Mouse (Mus musculus): ENCODE results near the gene Itgb8. TPM values are rescaled to one million over a fixed set of nuclear protein-coding genes. Genes with fewer than 3 reads are reported as not detected.

Itgb8 gene
- polyA plus RNA-seq, 1 experiment from 2014 or later = 10.5 TPM

- no peak for ATAC-seq (replicated peaks)
- 91% methylated on average over 2 of the region's 2 CpGs for WGBS
These were observed 34.2 kb downstream of the Itgb8 start for GRCm38 (mm10) chr12:119204411-119204810.

DNA sequence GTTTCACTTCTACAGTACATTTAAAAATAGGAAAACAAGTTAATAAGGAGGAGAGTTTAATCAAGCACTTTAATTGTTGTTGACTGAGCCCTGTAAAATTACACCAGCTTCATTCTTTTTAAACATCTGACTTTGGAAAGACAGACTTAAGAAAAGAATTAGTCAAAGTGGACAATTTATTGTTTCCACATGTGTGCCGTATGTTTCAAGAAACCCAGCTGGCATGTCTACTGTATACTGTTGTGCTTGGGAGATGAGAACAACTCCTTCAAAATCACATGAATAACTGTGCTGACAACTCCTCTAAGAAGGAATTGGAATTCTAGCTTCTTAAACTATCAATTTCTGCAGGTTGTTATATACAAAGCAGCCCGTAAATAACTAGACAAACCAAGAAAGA, 35.8 kb downstream of the Itgb8 start:
- WGBS = 87% methylated on average over 2 of the region's 2 CpGs
- H3K9me3 ChIP-seq = no peaks in the 10 kb centered on the region
- H3K4me2 ChIP-seq = no peak overlapping the region
- no peaks in the 10 kb centered on the region for H3K27me3 ChIP-seq (replicated peaks)
- no peak overlapping the region for H3K27ac ChIP-seq
- no peak overlapping the region for H3K4me3 ChIP-seq
- no peak for ATAC-seq (replicated peaks)
- H3K4me1 ChIP-seq = no peaks in the 10 kb centered on the region
- H3K36me3 ChIP-seq (replicated peaks) = no peaks in the 10 kb centered on the region
- no peak overlapping the region for H3K9ac ChIP-seq

More at GRCm38 (mm10) chr12:119204411-119204810, 34.2 kb downstream of the Itgb8 start:
- Histone ChIP-seq H3K4me2 (no peak overlapping the region), H3K4me1 (no peaks in the 10 kb centered on the region), H3K9me3 (no peaks in the 10 kb centered on the region), H3K27ac (no peak overlapping the region), H3K4me3 (no peak overlapping the region), H3K9ac (no peak overlapping the region), H3K27me3 (replicated peaks) (no peaks in the 10 kb centered on the region), H3K36me3 (replicated peaks) (no peaks in the 10 kb centered on the region)

DNA sequence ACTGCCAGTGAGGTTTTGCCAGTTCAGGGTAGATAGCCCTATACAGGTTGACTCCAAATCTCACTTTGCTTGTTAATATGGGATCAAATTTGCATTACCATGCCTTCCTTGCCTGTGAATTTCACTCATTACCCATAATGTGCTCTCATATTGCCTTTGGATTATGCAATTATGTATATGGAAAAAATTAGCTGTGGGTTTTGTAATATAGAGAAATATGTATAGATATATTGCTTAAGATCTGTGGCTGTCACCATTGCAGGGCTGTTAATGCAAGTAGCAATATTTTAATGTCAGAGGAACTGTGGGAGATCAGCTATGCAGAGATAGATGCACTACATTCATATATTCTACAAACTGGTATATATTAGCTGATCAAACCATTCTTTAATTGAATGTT, 43.5 kb downstream of the Itgb8 start:
- H3K27ac ChIP-seq = no peak overlapping the region
- no peak for ATAC-seq (replicated peaks)
- H3K4me1 ChIP-seq = no peaks in the 10 kb centered on the region
- no peaks in the 10 kb centered on the region for H3K27me3 ChIP-seq (replicated peaks)
- no peak overlapping the region for H3K4me2 ChIP-seq
- no peaks in the 10 kb centered on the region for H3K9me3 ChIP-seq
- no peak overlapping the region for H3K4me3 ChIP-seq
- H3K9ac ChIP-seq = no peak overlapping the region
- no peaks in the 10 kb centered on the region for H3K36me3 ChIP-seq (replicated peaks)

- Histone ChIP-seq H3K36me3 (replicated peaks) (no peaks in the 10 kb centered on the region), H3K9me3 (no peaks in the 10 kb centered on the region), H3K27ac (no peak overlapping the region), H3K9ac (no peak overlapping the region), H3K4me3 (no peak overlapping the region), H3K4me2 (no peak overlapping the region), H3K27me3 (replicated peaks) (no peaks in the 10 kb centered on the region), H3K4me1 (no peaks in the 10 kb centered on the region)
- 91% methylated on average over 8 of the region's 8 CpGs for WGBS
- no peak for ATAC-seq (replicated peaks)
These were observed 48.8 kb downstream of the Itgb8 start for GRCm38 (mm10) chr12:119189814-119190213.

DNA sequence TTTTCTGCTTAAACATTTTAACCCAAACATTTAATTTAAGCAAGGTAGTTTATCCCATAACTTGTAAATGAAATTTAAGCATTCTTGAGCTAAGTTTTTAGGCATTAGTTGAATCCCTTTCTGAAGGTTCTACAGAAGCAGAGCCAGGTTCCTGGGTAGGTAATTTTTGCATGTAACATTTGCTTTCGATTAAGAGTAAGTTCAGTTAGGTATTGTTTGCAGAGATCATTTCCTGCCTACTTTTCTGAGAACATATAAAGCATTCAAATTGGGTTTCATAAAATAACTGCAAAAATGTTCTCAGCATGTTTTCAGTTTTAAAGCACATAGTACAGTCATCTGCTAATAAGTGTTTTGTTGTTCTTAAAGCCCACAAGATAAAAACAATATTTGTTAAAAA, 53.2 kb downstream of the Itgb8 start:
- H3K4me3 ChIP-seq = no peak overlapping the region
- no peak overlapping the region for H3K9ac ChIP-seq
- H3K4me1 ChIP-seq = no peaks in the 10 kb centered on the region
- no peak overlapping the region for H3K27ac ChIP-seq
- H3K36me3 ChIP-seq (replicated peaks) = no peaks in the 10 kb centered on the region
- H3K4me2 ChIP-seq = no peak overlapping the region
- ATAC-seq (replicated peaks) = no peak
- WGBS = 95% methylated on average over 1 of the region's 1 CpGs
- H3K9me3 ChIP-seq = no peaks in the 10 kb centered on the region
- no peaks in the 10 kb centered on the region for H3K27me3 ChIP-seq (replicated peaks)

DNA sequence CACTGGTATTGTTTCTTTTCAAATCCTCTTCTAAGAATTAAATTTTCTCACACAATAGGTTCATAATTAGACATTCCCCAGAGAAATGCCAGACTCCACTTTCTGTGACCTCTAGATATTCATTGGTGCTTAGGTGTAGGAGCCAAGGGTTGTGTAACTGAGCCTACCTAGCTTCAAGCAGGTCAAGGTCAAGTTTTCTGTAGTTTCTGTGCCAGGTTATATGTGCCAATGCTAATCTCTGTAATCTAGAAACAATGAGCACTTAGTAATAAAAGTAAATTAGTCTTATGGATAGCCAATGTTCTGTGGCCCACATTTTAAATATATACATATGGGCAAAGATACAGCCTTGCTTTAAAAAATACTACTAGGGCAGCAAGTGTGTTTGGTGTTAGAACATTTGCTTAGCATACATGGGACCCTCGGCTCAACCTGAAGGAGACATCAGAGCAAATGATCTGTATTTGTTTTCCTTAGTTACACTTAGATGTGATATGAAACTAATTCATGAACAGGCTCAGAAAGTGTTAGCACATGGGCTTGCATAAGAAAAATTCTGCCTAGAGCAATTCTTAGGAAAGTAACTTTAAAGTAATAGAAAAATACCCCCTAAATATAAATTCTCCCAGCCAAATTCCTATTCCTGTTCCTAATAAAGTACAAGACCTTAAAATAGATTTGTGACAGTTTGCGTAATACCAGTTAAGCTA, 56.2 kb downstream of the Itgb8 start:
- H3K4me2 ChIP-seq = no peak overlapping the region
- no peaks in the 10 kb centered on the region for H3K36me3 ChIP-seq (replicated peaks)
- ATAC-seq (replicated peaks) = no peak
- H3K27me3 ChIP-seq (replicated peaks) = no peaks in the 10 kb centered on the region
- no peak overlapping the region for H3K9ac ChIP-seq
- H3K27ac ChIP-seq = no peak overlapping the region
- 90% methylated on average over 2 of the region's 2 CpGs for WGBS
- H3K4me3 ChIP-seq = no peak overlapping the region
- no peaks in the 10 kb centered on the region for H3K4me1 ChIP-seq
- H3K9me3 ChIP-seq = no peaks in the 10 kb centered on the region

DNA sequence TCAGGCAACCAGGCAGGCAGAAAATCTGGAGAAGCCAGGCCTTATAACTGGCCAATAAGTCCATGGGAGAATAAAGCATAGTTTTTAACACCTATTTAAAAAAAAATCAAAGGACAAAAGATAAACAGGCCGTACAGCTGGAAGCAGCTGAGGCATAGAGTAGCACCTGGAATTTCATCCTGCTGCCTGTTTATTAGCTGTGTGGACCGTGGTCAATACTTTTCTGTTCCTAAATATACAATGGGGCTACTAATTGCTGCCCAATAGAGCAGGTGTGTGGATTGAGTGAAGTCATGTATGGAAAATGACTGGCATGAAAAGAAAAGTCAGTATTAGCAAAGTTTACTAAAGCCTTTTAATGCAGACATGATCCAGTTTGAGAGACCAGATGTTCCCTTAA, 62.6 kb downstream of the Itgb8 start:
- Histone ChIP-seq H3K36me3 (replicated peaks) (0 out of 2 replicates have a peak, but pooled peaks cover 4% of the 10 kb centered on the region), H3K4me1 (no peaks in the 10 kb centered on the region), H3K4me2 (no peak overlapping the region), H3K27ac (no peak overlapping the region), H3K9ac (no peak overlapping the region), H3K27me3 (replicated peaks) (no peaks in the 10 kb centered on the region), H3K9me3 (no peaks in the 10 kb centered on the region), H3K4me3 (no peak overlapping the region)
- no peak for ATAC-seq (replicated peaks)
- whole genome bisulfite sequencing = 85% methylated on average over 2 of the region's 2 CpGs

DNA sequence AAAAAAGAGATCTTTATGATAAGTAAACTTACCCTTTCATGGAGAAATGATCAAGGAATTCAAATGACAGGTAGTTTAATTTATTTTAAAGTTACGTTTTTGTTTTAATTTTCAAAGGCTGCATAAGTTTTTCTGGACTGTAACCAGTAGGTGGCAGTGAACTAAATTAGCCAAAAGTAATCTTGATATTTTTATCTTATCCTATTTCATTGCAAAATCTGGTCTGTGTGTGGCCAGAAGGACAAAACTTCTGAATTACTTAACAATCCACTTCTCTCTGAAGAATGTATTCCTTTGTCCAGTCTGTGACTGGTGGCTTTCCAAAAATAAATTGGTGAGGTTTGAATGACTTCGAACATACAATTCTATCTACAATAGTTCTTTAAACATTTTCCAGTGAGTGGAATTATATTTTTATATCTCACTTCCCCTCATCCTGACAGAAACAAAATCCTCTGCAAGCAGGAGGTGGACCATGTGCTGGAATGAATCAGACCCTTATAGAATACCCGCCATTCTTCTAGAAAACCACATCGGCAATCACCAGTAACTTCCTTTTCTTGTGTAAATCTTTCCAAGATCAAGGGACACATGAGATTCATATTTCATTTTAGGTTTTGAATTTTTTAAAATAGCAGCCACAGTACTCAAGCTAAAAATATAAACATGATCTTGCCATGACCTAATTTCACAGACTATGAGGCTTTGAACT, 68.6 kb downstream of the Itgb8 start:
- H3K4me3 ChIP-seq = no peak overlapping the region
- no peak overlapping the region for H3K4me2 ChIP-seq
- no peak overlapping the region for H3K27ac ChIP-seq
- no peak overlapping the region for H3K9ac ChIP-seq
- no peaks in the 10 kb centered on the region for H3K9me3 ChIP-seq
- WGBS = 83% methylated on average over 4 of the region's 4 CpGs
- no peaks in the 10 kb centered on the region for H3K4me1 ChIP-seq
- H3K36me3 ChIP-seq (replicated peaks) = 0 out of 2 replicates have a peak, but pooled peaks cover 3% of the 10 kb centered on the region
- no peaks in the 10 kb centered on the region for H3K27me3 ChIP-seq (replicated peaks)
- ATAC-seq (replicated peaks) = no peak

- Histone ChIP-seq H3K4me2 (no peak overlapping the region), H3K27ac (no peak overlapping the region), H3K4me1 (peaks cover 3% of the 10 kb centered on the region; the same call in 1 of the 2 replicates), H3K27me3 (replicated peaks) (no peaks in the 10 kb centered on the region), H3K9me3 (no peaks in the 10 kb centered on the region), H3K36me3 (replicated peaks) (0 out of 2 replicates have a peak, but pooled peaks cover 3% of the 10 kb centered on the region), H3K4me3 (no peak overlapping the region), H3K9ac (no peak overlapping the region)
- WGBS = 63% methylated on average over 3 of the region's 3 CpGs
- ATAC-seq (replicated peaks) = no peak
These were observed 69.5 kb downstream of the Itgb8 start for GRCm38 (mm10) chr12:119169143-119169542.

DNA sequence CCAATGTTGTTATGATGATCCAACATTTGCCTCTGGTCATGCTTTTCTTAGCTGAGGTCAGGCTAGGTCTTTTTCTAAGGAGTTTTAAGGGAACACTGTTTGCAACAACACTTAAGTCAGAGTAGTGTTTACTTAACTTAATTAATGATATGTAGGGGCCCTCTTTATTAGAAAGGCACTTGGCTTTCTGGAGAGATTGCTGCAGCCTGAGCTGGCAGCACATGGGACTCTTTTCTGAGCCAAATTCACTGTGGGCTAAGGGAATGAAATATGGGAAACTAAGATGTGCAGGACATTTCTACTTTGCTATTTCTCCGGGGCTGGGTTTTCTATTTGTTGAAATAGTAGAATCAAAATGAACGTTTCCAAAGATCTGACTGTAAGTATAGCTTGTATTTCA, 73.5 kb downstream of the Itgb8 start:
- Histone ChIP-seq H3K27me3 (replicated peaks) (no peaks in the 10 kb centered on the region), H3K36me3 (replicated peaks) (0 out of 2 replicates have a peak, but pooled peaks cover 6% of the 10 kb centered on the region), H3K4me2 (no peak overlapping the region), H3K27ac (no peak overlapping the region), H3K9ac (no peak overlapping the region), H3K4me1 (peaks cover 3% of the 10 kb centered on the region; the same call in 1 of the 2 replicates), H3K4me3 (no peak overlapping the region), H3K9me3 (no peaks in the 10 kb centered on the region)
- no peak for ATAC-seq (replicated peaks)
- 90% methylated on average over 2 of the region's 2 CpGs for WGBS

- Histone ChIP-seq H3K27me3 (replicated peaks) (no peaks in the 10 kb centered on the region), H3K4me1 (peaks cover 3% of the 10 kb centered on the region; the same call in 1 of the 2 replicates), H3K4me2 (no peak overlapping the region), H3K27ac (no peak overlapping the region), H3K4me3 (no peak overlapping the region), H3K9me3 (no peaks in the 10 kb centered on the region), H3K36me3 (replicated peaks) (0 out of 2 replicates have a peak, but pooled peaks cover 6% of the 10 kb centered on the region), H3K9ac (no peak overlapping the region)
- no peak for ATAC-seq (replicated peaks)
- WGBS = 58% methylated on average over 1 of the region's 1 CpGs
These were observed 73.9 kb downstream of the Itgb8 start for GRCm38 (mm10) chr12:119164672-119165071.

GRCm38 (mm10) chr12:119164176-119164575, 74.4 kb downstream of the Itgb8 start:
- Histone ChIP-seq H3K4me1 (peaks cover 3% of the 10 kb centered on the region; the same call in 1 of the 2 replicates), H3K27me3 (replicated peaks) (no peaks in the 10 kb centered on the region), H3K9me3 (no peaks in the 10 kb centered on the region), H3K4me2 (no peak overlapping the region), H3K36me3 (replicated peaks) (0 out of 2 replicates have a peak, but pooled peaks cover 6% of the 10 kb centered on the region), H3K27ac (no peak overlapping the region), H3K4me3 (no peak overlapping the region), H3K9ac (no peak overlapping the region)
- peak; percentile 54 for ATAC-seq (replicated peaks)
- 69% methylated on average over 1 of the region's 1 CpGs for WGBS

Measured in midbrain, embryonic 15.5 days (tissue).